In genomic region chr3:69803137-69803536, GRCm38 (mm10) we compare ENCODE assay signal across 17 mouse cellular contexts.
"Had no signal": no experiment of that assay in that cellular context is flagged by ENCODE, and none has a peak within 500 bp of the region (broad histone marks: within the 10 kb centered on the region; RNA-seq: fewer than 3 reads in every experiment).

No protein-coding gene starts in this region.

- DNase-seq: left cerebral cortex, postnatal 4 days; liver; liver, embryonic 13.5 days; liver, postnatal 0 days; lung, adult 18-20 months; lung, adult 2 months; lung, embryonic 14.5 days; lung, postnatal 10 days; lung, postnatal 14 days; lung, postnatal 36 days; lung, postnatal 4 days; midbrain, embryonic 14.5 days had no signal

- ATAC-seq: liver, embryonic 12.5 days; liver, postnatal 0 days; lung, postnatal 0 days; midbrain, embryonic 13.5 days; midbrain, embryonic 15.5 days; midbrain, embryonic 16.5 days had no signal
